Mouse (Mus musculus) forebrain, embryonic 16.5 days (tissue): ENCODE measurements around the gene Mrpl46. TPM values are rescaled to one million over a fixed set of nuclear protein-coding genes. Genes with fewer than 3 reads are reported as not detected.
A peak's percentile ranks its signal among the peaks of the same experiment; 100 is the strongest.

Experiments
- ATAC-seq: fragments of 200-750 bp; cut with Nextera tagmentation; 2 replicates; pipeline ENCODE4 v1.8.0; 2017; ENCODE audit warnings: mild to moderate bottlenecking, moderate library complexity
- H3K27ac ChIP-seq: fragments of 300-500 bp; sonication (generic); 2 replicates; pipeline ENCODE4 v1.5.1; 2014; ENCODE audit warnings: low read length, control low read depth
- H3K27me3 ChIP-seq: fragments of 300-500 bp; sonication (generic); replicated peaks from 2 replicates; pipeline ENCODE4 v1.6.1; 2014; ENCODE audit warnings: low read length; ENCODE audit not compliant: control insufficient read depth, insufficient read depth
- H3K36me3 ChIP-seq: fragments of 300-500 bp; sonication (generic); 2 replicates; pipeline ENCODE4 v1.6.1; 2014; ENCODE audit not compliant: control insufficient read depth, insufficient read depth
- H3K4me1 ChIP-seq: fragments of 300-500 bp; sonication (generic); replicated peaks from 2 replicates; pipeline ENCODE4 v1.6.1; 2014; ENCODE audit warnings: low read length; ENCODE audit not compliant: control insufficient read depth, insufficient read depth
- H3K4me2 ChIP-seq: fragments of 300-500 bp; sonication (generic); 2 replicates; pipeline ENCODE4 v1.6.1; 2014; ENCODE audit warnings: mild to moderate bottlenecking, low read length, control low read depth
- H3K4me3 ChIP-seq: fragments of 300-500 bp; sonication (generic); replicated peaks from 2 replicates; pipeline ENCODE4 v1.5.1; 2014; ENCODE audit warnings: mild to moderate bottlenecking, low read length, control low read depth
- H3K9ac ChIP-seq: fragments of 300-500 bp; sonication (generic); replicated peaks from 2 replicates; pipeline ENCODE4 v1.6.1; 2014; ENCODE audit warnings: low read depth, low read length, control low read depth
- H3K9me3 ChIP-seq: fragments of 300-500 bp; sonication (generic); 2 replicates; pipeline ENCODE4 v1.6.1; 2016; ENCODE audit warnings: low read length; ENCODE audit not compliant: control insufficient read depth
- WGBS: fragments of 180-500 bp; shearing (Covaris S2); extraction: QIAGEN DNeasy Blood & Tissue Kit; methylation state at CpG from one replicate; pipeline ENCODE4 v1.1.7; 2014; 5-methylcytosine and 5-hydroxymethylcytosine counted together
- polyA plus RNA-seq: library from polyadenylated mRNA; unstranded; fragments of >200 nt; fragmentation: Nextera tagmentation; extraction: Ambion mirVana; gene quantifications from 2 replicates; pipeline ENCODE4 v1.2.1, GENCODE M21; 2015

Mrpl46 gene
- 51.9 and 52.9 TPM in 2 replicates for polyA plus RNA-seq

- H3K4me1 ChIP-seq: peaks cover 11% of the 10 kb centered on the region
- peak; percentile 99 for ATAC-seq
- H3K9me3 ChIP-seq: no peaks in the 10 kb centered on the region
- H3K36me3 ChIP-seq: peaks cover 13% of the 10 kb centered on the region
- peak within 1 kb of the TSS; percentile 63 for H3K9ac ChIP-seq
- H3K27me3 ChIP-seq: no peaks in the 10 kb centered on the region
- WGBS: under 1% methylated on average over 44 of the region's 44 CpGs
- peak within 1 kb of the TSS; percentile 80 for H3K4me3 ChIP-seq
- peak within 1 kb of the TSS; percentile 81 for H3K4me2 ChIP-seq
- 0 out of 2 replicates have a peak within 1 kb of the TSS, but pooled peaks have one; percentile 58 for H3K27ac ChIP-seq
These were observed at the start of gene Mrpl46, which contains the start of gene Mrps11 for GRCm38 (mm10) chr7:78782639-78783581. Gene Mrpl46 (minus strand): TSS chr7:78783531. Gene Mrps11 (plus strand): TSS chr7:78783119.

- H3K4me3 ChIP-seq: no peak overlapping the region
- ATAC-seq: no peak
- peaks cover 4% of the 10 kb centered on the region; the same call in 1 of the 2 replicates for H3K4me1 ChIP-seq
- H3K9ac ChIP-seq: no peak overlapping the region
- H3K9me3 ChIP-seq: no peaks in the 10 kb centered on the region
- H3K27ac ChIP-seq: no peak overlapping the region
- WGBS: 89% methylated on average over 14 of the region's 14 CpGs
- H3K36me3 ChIP-seq: peaks cover 8% of the 10 kb centered on the region; the same call in 1 of the 2 replicates
- H3K4me2 ChIP-seq: no peak overlapping the region
- H3K27me3 ChIP-seq: no peaks in the 10 kb centered on the region
These were observed 44.5 kb upstream of the Mrpl46 start for GRCm38 (mm10) chr7:78827749-78828362.

GRCm38 (mm10) chr7:78826682-78827385, 43.5 kb upstream of the Mrpl46 start:
- peak; percentile 20; the same call in 1 of the 2 replicates for ATAC-seq
- H3K9me3 ChIP-seq: no peaks in the 10 kb centered on the region
- peaks cover 8% of the 10 kb centered on the region; the same call in 1 of the 2 replicates for H3K36me3 ChIP-seq
- H3K4me3 ChIP-seq: no peak overlapping the region
- H3K4me1 ChIP-seq: peaks cover 4% of the 10 kb centered on the region; the same call in 1 of the 2 replicates
- no peaks in the 10 kb centered on the region for H3K27me3 ChIP-seq
- H3K9ac ChIP-seq: no peak overlapping the region
- no peak overlapping the region for H3K4me2 ChIP-seq
- no peak overlapping the region for H3K27ac ChIP-seq
- WGBS: 60% methylated on average over 9 of the region's 9 CpGs

GRCm38 (mm10) chr7:78818336-78818735, 35.0 kb upstream of the Mrpl46 start:
- H3K27ac ChIP-seq: no peak overlapping the region
- no peaks in the 10 kb centered on the region for H3K9me3 ChIP-seq
- WGBS: 77% methylated on average over 12 of the region's 12 CpGs
- ATAC-seq: no peak
- peaks cover 7% of the 10 kb centered on the region; the same call in 1 of the 2 replicates for H3K4me1 ChIP-seq
- no peaks in the 10 kb centered on the region; the same call in 1 of the 2 replicates for H3K36me3 ChIP-seq
- H3K9ac ChIP-seq: no peak overlapping the region
- H3K4me2 ChIP-seq: no peak overlapping the region
- no peak overlapping the region for H3K4me3 ChIP-seq
- H3K27me3 ChIP-seq: no peaks in the 10 kb centered on the region

GRCm38 (mm10) chr7:78814766-78815165, 31.4 kb upstream of the Mrpl46 start:
- Histone ChIP-seq H3K27me3 (no peaks in the 10 kb centered on the region), H3K4me3 (no peak overlapping the region), H3K4me1 (peaks cover 7% of the 10 kb centered on the region; the same call in 1 of the 2 replicates), H3K27ac (no peak overlapping the region), H3K9ac (no peak overlapping the region), H3K36me3 (no peaks in the 10 kb centered on the region), H3K4me2 (no peak overlapping the region), H3K9me3 (no peaks in the 10 kb centered on the region)
- ATAC-seq: 0 out of 2 replicates have a peak, but pooled peaks have one; percentile 33

- no peak overlapping the region for H3K9ac ChIP-seq
- H3K36me3 ChIP-seq: no peaks in the 10 kb centered on the region
- 80% methylated on average over 6 of the region's 6 CpGs for WGBS
- H3K4me1 ChIP-seq: peaks cover 7% of the 10 kb centered on the region; the same call in 1 of the 2 replicates
- ATAC-seq: no peak
- H3K27ac ChIP-seq: no peak overlapping the region
- no peaks in the 10 kb centered on the region for H3K27me3 ChIP-seq
- H3K4me2 ChIP-seq: no peak overlapping the region
- H3K4me3 ChIP-seq: no peak overlapping the region
- H3K9me3 ChIP-seq: no peaks in the 10 kb centered on the region
These were observed 30.5 kb upstream of the Mrpl46 start for GRCm38 (mm10) chr7:78813791-78814190.

GRCm38 (mm10) chr7:78807192-78807591, 23.9 kb upstream of the Mrpl46 start:
- Histone ChIP-seq H3K27me3 (no peaks in the 10 kb centered on the region), H3K4me3 (no peak overlapping the region), H3K9me3 (no peaks in the 10 kb centered on the region), H3K36me3 (no peaks in the 10 kb centered on the region), H3K4me1 (no peaks in the 10 kb centered on the region), H3K9ac (no peak overlapping the region), H3K27ac (no peak overlapping the region), H3K4me2 (no peak overlapping the region)
- WGBS: 91% methylated on average over 4 of the region's 4 CpGs
- no peak for ATAC-seq

- Histone ChIP-seq H3K4me3 (no peak overlapping the region), H3K27ac (no peak overlapping the region), H3K9ac (no peak overlapping the region), H3K9me3 (no peaks in the 10 kb centered on the region), H3K4me1 (peaks cover 5% of the 10 kb centered on the region), H3K36me3 (no peaks in the 10 kb centered on the region), H3K4me2 (no peak overlapping the region), H3K27me3 (no peaks in the 10 kb centered on the region)
- 77% methylated on average over 3 of the region's 3 CpGs for WGBS
- ATAC-seq: no peak
These were observed 20.5 kb upstream of the Mrpl46 start for GRCm38 (mm10) chr7:78803841-78804240.
